Mouse (Mus musculus) forelimb bud, embryonic 11.5 days (tissue): ENCODE results near the gene A4gnt.

Source experiments
- DNase-seq: peaks from one replicate; pipeline ENCODE4 v3.0.0-alpha.2; 2012; ENCODE audit warnings: low read depth, low spot score

The A4gnt gene

DNA sequence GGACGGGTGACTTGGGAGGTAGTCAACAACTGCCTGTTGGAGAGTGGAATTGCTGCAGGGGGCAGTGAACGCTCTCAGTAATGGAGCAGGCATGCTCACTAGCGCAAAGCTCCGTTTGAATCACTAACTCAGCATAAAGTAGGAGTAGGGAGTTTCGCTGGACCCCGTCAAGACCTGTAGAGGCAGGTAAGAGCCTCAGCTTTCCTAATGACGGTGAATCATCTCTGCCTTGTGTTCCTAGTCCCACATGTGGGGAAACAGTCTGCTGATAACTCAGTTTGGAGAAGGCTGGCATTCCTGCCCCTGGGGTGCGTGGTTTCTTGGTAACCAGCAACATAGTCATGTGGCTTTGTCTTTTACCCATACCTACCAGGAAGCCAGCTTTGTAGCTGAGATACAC is 20.0 kb downstream of the A4gnt start:
- DNase-seq, result no peak

DNA sequence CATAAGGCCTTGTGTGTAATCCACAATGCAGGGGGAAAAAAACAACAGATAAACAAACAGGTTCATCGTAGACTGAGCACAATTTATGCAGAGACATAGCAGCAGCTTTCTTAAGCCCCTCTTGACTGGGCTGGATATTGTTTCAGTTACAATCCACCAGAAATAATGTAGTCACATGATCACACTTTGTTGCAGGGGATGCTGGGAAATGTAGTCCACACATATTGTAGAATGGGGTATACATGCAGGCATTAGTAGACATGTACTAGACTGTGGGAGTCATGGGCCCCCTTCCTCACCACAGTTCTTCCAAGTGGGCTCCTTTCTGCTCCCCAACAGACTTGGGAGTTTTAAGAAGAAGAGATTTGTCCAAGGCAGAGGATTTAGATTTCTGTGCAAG is 24.5 kb downstream of the A4gnt start:
- no peak for DNase-seq

DNA sequence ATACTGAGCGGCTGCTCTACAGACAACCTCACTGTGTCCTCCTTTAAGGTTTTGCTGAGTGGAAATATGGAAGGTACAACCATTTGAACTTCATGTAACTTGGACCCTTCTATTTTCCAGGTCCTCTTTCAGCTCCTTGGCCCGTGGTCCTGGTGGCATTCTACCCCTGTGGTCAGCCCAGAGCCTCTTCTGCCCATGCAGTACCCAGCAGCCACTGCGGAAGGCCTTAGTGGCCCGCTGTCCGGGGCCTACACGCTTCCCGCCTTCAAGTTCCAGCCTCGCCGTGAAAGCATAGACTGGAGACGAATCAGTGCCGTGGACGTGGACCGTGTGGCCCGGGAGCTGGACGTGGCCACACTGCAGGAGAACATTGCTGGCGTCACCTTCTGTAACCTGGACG is 24.9 kb downstream of the A4gnt start:
- DNase-seq, result no peak

DNA sequence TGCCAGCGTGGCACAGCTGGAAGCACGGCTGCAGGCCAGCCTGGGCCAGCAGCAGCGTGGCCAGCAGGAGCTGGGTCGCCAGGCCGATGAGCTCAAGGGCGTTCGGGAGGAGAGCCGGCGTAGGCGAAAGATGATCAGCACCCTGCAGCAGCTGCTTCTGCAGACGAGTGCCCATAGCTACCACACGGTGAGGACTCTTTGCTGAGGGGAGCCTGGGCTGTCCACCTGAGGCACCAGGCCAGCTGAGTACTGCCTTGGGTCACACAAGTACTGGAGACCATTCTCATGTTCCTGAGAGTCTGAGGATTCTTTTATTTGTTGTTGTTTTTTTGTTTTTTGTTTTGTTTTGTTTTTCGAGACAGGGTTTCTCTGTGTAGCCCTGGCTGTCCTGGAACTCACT is 25.4 kb downstream of the A4gnt start:
- no peak for DNase-seq

- no peak for DNase-seq
Observed at GRCm38 (mm10) chr9:99639957-99640356, 27.7 kb downstream of the A4gnt start.

DNA sequence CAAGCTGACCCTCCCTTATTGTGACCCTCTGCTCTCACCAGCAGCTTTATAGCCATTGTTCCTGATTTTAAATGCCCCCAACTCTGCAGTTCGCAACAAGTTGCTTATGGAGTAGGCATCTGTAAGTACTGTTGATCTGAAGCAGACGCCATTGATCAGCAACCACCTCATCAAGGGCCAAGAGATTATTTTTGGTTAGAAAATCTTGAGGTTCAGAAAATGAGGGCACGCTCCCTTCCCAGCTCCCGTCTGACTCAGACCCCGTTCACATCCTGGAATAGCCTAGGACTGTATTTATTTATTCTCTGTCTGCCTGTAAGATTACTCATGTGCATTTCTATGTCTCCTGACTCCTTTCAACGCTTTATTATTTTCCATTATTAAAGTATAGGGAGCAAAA is 33.1 kb downstream of the A4gnt start:
- no peak for DNase-seq

DNA sequence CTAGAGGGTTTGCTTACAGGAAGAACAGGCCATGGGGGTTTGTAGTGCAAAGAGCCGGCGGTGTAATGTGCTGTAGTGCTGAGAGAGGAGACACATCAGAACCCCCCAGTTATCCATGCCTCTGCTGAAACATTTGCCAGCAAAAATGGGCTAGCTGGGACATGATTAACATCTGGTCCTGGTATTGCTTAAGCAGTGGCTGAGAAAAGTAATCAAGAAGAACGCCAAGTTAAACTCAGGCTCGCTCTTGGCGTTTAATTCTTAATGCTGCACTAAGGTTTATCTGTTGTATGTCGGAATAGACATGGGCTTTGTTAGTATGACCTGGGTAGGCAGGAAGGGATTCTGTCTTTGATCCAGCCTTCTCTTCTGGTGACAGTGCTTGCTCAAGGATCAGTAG is 33.8 kb downstream of the A4gnt start:
- no peak for DNase-seq

DNA sequence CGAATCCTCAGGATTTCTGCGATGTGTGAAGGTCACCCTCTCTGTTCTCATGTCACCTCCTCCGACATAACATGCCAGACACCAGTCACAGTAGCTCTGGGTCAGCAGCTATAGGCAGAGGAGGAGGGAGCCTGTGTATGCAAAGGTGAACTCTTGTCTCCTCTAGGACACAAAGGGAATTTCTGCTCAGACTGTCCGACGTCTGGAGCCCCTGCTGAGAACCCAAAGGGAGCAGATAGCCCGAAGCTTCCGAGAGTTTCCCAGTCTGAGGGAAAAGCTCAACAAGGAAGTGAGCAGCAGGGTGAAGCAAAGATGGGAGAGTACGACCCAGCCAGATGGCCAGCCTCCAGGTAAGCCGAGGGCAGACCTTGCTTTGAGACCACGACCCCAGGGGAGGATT is 48.5 kb downstream of the A4gnt start:
- no peak for DNase-seq

- no peak for DNase-seq
Observed at GRCm38 (mm10) chr9:99661606-99662166, 49.4 kb downstream of the A4gnt start.

GRCm38 (mm10) chr9:99662406-99662805 is 50.1 kb downstream of the A4gnt start:
- DNase-seq, result peak; percentile 76

DNA sequence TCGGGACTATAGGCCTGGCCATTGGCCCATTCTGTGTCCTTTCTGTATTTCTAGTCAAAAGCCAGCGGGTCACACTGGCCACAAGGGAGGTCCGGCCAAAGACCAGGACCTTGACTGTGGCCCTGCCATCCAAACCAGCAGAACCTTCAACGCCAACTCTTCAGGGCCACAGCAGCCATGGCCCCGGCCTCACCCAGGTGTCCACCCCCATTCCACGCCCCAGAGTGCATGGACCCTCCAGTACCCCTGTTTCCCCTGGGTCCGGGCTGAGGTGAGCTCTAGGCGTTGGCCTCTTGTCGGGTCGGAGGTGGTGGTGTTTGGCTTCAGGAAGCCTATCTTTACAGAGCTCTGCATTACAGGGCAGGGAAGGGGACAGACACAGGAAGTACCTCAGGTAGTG is 50.6 kb downstream of the A4gnt start:
- DNase-seq, result no peak

GRCm38 (mm10) chr9:99667596-99667995 is 55.3 kb downstream of the A4gnt start:
- no peak for DNase-seq

- no peak for DNase-seq
Observed at GRCm38 (mm10) chr9:99671603-99672002, 59.3 kb downstream of the A4gnt start.
